Mouse (Mus musculus) frontal cortex, adult 2 months (tissue): ENCODE measurements around the gene Fnbp1l. TPM values are rescaled to one million over a fixed set of nuclear protein-coding genes. Genes with fewer than 3 reads are reported as not detected.

Experiments used
- DNase-seq, 2 experiments: peaks; one replicate each; pipeline ENCODE4 v3.0.0; 2022; ENCODE audit warnings: low spot score in 1 of 2; ENCODE audit errors: extremely low spot score in 1 of 2
- polyA plus RNA-seq: library from polyadenylated mRNA; depleted of rRNA; stranded (reverse); fragments of >200 nt; gene quantifications from 2 replicates; pipeline ENCODE4 v1.2.3, GENCODE M21; 2012

Gene Fnbp1l
- polyA plus RNA-seq, 1 experiment: 98.4 TPM

DNA sequence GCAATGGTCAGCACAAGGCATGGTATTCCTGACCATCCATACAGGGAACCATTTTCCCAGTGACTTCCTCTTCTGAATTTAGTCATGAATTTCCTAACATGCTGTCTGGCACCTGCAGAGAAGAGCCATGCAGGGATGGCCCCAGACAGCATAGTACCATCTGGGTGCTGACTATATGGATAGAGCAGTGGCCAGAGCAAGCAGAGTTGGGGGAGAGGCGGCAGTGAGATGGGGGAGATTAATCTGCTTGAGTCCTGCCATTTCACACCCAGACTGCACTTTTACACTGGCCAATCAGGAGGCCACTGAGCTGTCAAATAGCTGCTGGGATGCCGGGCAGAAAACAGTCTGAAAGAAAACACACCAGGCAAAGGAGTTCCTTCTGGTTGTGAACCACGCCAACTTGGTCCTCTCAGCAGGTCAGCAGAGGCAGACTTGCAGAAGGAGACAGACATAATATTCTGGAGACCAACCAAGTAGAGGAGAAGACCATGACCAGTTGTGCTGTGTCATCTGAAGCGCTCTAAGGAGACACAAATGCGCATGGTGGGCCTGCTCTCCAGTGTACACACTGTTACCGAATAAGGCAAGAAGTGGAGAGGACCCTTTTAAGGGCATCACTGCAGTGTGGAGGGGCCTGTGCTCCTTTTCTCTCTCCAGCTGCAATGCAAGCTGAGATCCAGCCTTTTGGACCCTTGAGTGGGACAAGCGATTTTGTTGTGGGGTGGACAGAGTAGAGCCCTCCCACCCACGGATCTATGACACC, 83.4 kb downstream of the Fnbp1l start:
- no peak for DNase-seq

DNA sequence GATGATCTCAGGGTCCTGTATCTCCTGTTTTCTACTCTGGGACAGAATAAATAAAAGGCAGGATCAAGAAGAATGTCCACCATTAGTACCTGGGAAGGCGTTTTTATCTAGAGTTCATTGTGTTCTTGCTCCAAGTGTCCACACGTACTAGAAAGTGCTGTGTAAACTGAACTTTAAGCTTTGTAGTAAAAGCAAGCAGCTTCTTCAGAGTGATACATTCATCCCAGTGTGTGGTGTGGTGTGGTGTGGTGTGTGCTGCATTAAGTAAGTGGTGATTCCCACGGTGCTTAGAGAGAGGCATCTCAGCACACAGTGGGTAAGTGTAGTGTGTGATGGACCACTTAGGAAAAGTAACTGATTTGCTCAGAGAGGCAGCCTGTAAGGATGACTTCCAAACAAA, 91.0 kb downstream of the Fnbp1l start:
- DNase-seq: no peak

DNA sequence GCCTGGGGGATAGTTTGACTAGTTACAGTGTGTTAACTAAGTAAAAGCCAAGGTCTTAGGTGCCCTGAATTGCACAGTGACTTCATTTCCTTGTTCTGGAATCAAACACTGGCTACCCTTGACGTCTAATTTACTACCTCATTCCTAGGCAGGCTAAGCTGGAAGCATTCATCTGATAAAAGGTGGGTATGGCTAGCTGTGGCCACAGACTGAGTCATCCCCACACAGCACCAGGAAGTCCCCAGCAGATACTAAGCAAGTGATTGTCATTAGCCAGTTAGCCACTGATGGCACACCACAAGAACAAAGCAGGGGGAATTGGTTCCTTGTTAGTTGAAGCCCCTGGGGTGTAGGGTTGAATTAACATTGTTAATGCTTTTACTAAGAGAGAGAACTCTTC, 98.2 kb downstream of the Fnbp1l start:
- no peak for DNase-seq

DNA sequence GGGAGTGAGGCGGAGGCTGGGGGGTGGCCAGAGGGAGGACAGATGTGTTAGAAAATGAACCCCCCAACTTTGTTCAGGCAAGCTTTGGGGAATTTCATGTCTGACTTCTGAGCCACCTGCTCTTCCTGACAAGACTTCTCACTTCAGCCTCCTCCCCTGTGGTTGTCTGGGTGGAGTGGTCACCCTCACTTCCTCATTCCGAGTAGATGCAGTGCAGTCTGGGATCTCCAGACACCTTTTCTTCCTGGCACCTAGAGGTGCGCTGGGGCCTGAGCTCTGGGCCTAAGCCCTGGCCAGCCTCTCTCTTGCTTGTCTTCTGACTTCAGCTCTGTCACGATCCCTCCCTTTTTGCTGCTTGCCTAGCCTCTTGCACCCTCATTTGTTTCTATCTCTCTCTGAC, 98.6 kb downstream of the Fnbp1l start:
- no peak for DNase-seq

DNA sequence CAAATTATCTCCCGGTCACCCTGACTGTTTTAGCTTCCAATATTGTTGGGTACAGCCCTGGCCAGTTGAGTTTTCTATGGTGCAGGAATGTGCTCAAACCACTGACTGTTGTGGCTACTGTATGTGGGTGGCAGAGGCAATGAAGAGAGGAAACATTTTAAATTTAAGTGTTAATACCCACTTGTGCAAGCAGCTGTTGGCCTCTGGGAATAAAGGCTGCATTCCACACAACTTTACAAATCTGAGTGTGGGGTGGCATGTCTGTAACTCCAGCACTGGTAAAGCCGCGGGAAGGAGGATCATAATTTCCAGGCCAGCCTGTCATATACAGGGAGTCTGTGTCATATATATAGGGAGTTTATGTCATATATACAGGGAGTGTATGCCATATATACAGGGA, 99.2 kb downstream of the Fnbp1l start:
- no peak for DNase-seq

DNA sequence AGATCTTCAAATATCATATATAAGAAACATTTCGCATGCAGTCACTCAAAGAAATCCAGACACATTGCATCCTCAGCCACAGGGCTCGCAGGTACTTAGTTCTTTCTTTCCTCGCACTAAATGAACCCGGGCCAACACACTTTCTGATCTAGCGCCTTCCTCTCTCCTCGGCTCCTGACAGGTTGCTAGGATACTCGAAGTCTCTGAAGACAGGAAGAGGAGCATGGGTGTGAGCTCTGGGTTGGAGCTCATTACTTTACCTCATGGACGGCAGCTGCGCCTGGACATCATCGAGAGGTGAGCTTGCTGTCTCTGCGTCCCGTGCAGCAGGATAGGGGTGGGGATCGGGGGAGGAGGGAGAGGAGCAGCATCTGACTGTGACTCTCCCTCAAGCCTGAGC, 100.4 kb downstream of the Fnbp1l start:
- DNase-seq: no peak

DNA sequence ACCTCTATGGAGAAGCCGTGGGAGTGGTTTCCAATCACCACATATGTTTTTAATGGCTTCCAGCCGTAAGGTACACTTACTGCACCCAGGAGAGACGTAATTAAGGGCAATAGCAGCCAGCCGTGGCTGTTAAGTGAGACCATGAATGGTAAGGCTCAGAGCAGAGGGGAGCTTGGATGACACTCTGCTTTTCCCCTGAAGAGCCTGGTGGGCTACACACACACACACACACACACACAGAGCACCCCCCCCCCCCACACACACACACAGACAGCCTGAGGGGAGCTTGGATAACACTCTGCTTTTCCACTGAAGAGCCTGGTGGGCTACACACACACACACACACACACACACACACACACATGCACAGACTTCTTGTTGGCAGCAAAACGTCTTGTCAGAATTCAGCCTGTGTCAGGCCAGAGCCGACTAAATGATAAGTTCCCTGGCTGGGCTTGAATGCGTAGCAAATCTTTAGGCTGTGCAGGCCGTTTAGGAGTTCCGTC, 101.2 kb downstream of the Fnbp1l start:
- DNase-seq: no peak

DNA sequence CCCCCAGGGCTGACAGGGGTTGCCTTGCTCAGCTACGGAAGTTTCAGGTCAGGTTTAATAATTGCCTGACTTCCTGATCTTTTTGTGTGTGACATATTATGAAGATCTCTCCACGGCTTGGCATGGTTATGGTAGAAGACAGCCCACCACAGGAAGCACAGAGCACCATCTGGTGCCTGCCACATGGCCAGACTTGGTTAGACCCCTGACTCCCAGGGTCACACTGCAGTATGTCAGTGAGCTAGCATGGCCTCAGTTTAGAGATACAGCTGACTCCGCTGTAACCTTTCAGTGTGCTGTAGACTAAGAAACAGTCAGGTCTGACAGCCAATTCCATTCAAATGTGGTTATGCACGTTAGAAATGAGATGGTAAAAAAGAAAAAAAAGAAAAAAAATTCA, 101.8 kb downstream of the Fnbp1l start:
- no peak for DNase-seq

DNA sequence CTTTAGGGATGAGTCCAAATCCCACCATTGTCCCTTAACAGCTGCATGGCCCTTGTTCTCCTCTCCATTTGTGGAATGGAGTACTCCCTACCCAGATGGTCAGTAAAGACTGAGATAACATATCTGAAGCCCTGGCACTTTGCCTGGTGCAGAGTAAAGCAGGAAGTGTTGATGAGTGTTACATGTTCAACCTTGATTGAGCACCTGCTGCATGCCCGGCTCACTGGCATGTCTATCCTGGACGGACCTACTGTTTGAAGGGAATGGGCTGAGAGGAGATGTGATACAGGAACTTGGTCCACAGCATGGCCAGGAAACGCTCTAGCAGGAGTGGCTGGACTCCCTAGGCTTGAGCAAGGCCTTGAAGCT, 103.2 kb downstream of the Fnbp1l start:
- DNase-seq: no peak

DNA sequence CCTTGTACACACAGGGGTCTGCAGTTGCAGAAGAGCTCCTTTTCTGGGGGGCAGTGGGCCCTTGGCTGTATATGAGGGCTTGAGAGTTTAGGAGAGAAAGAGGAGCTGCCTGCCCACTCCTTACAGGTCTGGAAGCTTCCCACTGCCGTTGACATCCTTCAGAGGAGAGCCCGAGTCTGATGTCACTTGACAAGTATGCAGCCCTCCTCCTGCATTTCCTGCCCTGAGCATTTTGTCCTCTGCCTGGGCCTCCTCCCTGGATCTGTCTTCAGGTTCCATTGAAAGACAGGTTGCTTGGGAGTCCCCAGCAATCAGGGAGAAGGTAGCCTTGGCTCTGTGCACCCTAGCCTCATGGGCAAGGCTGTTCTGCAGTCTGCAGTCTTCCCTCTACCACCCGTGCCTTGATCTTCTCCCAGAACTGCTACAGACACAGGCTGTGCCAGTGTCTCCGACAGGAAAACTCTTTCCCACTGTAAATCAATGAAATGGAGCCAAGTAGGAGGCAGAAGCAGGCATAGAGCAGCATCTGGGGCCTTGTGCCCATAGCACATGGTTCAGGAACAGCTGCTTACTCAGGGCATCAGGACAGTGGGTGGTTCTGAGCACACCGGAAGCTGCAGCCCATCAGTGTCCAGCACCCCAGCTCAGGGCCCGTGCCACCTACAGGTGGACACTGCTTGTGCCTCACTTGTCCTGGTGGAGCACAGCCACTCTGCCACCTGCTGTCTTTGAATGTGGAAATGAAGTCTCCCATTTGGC, 103.8 kb downstream of the Fnbp1l start:
- DNase-seq: no peak

DNA sequence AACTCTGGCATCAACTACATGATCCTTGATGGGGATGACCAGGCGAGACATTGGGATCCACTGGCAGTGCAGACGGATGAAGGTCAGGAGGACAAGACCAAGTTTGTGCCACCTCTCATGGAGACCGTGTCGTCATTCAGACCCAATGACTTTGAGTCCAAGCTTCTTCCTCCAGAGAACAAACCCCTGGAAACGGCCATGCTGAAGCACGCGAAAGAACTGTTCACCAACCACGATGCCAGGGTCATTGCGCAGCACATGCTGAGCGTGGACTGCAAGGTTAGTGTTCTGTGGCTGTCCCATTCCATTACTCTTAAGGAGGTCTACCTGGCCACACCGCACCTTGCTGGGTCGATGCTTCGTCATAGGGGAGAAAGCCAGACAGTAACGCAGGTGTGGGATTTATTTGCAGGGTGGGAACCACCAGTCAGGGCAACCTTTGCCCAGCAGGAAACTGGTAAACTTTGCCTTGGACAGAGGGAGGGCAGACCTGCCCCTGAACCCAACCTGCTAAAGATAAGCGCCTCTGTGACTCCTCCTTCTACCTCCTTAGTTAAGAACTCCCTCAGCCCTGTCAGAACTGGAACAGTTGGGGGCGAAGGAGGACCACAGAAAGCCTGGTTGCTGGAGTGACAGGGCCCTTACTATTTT, 106.7 kb downstream of the Fnbp1l start:
- DNase-seq: no peak

DNA sequence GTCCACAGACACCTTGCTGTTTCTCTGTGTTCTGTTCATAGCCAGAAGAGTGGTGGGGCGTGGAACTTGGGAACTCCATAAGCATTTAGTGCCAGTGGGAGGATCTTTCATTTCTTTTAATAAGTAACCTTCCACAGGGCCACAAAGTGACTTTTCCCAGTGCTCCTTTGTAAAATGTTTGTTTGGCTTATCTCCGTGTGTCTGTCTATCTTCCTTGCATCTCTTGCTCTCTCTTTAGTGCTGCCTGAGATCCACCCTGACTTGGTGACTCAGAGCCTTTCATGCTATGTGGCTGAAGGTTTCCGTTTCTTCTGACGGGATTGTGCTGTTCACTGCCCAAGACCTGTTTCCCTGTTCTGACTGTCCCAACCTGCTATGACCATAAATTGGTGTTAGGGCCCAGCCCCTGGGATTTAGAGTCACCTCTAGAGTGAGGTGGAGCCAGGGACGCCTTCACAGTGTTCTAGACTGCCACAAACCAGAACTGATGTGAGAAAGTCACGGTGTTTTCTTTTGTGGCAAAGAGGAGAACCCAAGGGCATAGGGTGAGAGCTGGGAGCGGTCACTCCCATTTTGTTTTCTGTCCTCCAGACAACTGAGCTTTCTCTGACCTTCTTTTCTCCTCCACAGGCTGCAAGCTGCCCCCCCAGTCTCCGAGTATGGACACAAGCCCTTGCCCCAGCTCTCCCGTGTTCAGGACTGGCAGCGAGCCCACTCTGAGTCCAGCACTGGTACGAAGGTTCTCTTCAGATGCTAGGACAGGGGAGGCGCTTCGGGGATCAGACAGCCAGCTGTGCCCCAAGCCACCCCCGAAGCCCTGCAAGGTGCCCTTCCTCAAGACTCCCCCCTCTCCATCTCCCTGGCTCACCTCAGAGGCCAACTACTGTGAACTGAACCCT, 107.5 kb downstream of the Fnbp1l start:
- no peak for DNase-seq

DNA sequence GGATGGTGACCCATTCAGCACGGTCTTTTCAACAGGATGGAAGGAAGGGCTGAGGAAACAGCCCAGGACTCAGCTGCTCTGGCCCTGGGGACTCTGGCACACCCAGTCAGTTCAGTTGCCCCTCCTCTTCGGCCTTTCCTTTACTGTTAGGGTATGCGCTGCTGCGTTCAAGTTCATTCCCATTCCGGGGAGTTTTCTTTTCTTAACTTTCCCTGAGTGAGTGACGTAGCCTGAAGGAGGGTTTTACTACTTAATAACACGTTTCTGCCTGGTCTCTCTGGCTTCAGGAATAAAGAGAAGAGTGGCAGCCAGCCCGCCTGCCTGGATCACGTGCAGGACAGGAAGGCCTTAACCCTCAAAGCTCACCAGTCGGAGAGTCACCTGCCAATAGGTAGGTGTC, 108.6 kb downstream of the Fnbp1l start:
- DNase-seq: no peak

DNA sequence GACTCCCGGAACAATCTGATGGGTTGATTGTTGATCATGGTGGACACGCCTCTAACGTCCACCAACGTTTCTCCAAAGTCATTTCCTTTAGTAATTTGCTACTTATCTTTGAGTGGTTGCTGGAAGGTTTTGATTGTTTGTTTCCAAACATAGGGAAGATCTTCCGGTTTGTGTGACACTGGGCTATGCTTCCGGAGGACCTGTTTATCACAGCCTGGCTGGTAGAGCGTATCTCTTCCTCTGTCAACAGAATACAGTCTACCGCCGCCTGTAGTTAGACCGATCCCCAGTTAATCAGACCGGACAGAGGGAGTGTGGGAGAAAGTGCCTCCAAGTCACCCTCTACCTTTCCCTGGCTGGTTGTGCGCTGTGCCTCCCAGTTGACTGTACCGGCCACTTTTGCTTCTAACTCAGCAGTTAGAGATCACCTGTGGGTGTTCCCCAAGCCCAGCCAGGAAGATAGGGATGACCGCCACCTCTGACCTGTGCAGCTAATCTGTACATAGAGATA, 109.2 kb downstream of the Fnbp1l start:
- no peak for DNase-seq

DNA sequence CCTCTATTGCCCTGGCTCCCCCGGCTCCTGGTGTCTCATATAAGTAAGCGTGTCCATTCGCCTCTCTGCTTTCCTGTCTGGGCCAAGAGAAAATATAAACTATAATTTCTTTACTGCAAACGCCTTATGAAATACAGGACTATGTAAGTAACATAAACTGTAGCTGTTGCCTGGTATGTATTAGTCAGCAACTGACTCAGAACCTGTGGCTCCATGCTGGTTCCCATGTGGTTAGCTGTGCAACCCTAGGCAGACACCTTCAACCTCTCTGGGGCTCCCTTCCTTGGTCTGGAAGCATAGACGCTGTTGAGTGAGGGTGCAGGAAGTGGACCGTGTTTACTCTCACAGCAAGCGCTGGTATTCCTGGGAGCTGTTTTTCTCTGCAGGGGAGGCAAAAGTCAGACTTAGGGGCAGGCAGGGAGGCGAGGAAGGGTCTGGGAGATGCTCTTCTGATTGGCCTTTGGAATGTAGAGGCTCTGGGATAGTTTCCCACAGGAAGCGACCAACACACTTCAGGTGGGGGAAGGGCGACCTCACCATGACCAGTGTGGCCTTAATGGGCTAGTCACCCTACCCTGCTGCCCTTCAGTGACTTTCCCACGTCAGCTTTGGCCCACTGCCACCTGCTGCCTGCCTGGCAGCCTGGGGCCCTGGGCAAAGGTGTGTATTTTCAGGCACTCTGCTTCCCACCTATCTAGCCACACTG, 109.8 kb downstream of the Fnbp1l start:
- DNase-seq: no peak

DNA sequence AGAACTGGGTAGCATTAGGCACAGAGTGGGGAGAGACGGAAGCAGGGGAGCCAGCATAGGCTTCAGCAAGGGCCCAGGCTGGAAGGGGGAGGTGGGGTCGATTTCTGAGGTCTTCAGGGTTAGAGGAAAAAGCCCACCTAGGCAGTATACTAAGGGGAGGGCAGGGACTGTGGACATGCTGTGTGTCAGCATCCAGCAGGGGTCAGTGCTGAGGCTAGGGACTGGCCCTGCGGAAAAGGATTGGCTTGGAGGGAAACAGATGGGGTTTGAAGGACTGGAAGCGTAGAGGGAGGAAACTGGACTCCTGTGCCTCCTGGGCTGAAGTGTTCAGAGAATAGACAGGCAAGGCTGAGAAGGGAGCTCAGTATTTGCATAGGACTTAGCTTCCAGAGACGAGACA, 110.4 kb downstream of the Fnbp1l start:
- peak in 1 of 2 experiments; percentile 63 for DNase-seq

DNA sequence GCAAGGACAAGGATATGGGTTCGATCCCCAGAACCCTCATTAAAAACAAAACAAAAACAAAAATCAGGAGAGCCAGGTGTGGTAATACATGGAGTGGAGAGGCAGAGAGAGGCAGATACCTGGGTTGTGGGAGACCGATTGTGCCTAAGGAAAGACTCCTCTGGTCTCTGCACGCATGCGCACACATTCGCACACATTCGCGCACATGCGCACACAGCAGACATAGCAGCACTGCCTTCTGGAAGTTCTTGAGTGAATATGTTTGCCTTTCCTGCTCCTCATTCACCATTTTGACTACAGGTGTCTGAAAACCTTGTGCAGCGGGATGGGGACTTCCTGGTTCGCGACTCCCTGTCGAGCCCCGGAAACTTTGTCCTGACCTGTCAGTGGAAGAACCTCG, 111.7 kb downstream of the Fnbp1l start:
- no peak for DNase-seq

DNA sequence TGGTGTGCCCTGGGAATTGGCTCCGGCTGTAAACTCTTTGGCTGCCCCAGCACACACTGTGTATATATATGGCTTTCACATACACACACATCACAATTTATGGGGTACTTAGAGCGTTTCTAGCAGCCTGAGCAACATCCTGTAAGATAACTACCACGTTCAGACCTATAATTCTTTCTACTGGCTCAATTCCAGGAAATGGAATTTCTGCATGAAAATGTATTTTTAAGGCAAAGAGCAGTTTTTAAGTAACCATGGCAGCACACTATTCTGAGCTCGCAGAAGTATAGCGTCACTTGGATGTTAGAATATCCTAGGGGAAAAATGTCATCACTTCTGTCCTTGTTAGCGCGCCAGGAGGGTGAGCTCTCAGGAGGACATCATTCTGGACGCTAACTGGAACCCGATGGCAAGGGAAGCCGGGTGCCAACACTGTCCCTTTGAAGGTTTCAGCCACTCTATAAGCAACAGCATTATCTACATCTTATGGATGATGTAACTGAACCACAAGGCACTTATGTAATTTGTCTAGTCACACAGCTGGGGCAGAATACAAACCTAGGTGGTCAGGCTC, 113.1 kb downstream of the Fnbp1l start:
- DNase-seq: peak; percentile 51 to 78

DNA sequence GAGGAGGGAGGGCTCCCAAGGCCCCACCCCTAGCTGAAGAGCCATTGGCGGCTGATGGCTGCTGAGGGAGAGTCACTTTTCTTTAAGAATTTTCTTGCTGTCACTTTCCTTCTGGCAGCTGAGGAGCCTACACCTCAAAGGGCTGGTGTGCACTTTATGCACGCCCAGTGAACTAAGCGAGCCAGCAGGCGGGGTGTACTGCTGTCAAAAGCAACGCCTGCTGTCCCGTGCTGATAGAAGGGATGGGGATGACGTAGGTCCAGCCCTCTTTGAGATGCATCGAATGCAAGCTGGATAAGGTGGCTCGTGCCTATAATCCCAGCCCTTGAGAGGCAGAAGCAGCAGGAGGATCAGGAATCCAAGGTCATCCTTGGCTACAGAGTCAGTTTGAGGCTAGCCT, 118.6 kb downstream of the Fnbp1l start:
- no peak for DNase-seq
